Mouse (Mus musculus) embryo, embryonic 9.5 days (tissue): ENCODE results near the gene Clasp1.
"Not testable (repeated sequence)": the region's sequence is repeated elsewhere in the genome, so short reads cannot be mapped to it uniquely, and the experiment has no call there.

Experiments used
- DNase-seq: peaks from one replicate; pipeline ENCODE4 v3.0.0-alpha.2; 2017; ENCODE audit errors: extremely low spot score

Clasp1 gene

DNA sequence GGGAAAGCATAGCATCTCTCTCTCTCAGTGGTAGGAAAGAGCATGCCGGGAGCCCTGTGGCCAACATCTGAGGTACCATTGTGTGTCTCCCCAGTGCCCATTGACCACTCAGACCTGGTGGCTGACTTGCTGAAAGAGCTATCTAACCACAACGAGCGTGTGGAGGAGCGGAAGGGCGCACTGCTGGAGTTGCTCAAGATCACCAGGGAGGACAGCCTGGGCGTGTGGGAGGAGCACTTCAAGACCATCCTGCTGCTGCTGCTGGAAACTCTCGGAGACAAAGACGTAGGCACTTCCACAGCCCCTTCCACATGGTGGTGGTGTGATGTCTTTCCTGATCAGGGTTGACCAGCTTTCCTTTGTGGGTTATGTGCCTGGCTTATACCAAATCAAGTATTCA lies 192.3 kb downstream of the Clasp1 start:
- no peak for DNase-seq

- peak; percentile 4 for DNase-seq
Measured at GRCm38 (mm10) chr1:118589721-118590120, 200.9 kb downstream of the Clasp1 start.

DNA sequence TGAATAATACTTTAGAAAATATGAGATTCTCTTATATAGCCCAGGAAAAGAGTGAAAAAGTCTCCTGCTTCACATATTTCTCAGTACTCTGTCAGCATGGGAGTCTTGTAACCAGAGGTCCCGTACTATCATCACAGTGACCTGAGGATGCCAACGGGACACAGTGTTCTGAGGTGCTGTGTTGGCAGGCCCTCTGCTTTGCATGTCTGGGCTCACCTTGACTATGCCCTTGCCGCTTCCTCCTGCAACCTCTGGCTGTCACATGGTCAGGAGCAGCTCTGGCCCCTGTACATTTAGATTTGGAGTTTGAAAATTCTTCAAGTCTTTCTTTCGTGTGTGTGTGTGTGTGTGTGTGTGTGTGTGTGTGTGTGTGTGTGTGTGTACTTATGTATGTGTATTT lies 204.1 kb downstream of the Clasp1 start:
- no peak for DNase-seq

GRCm38 (mm10) chr1:118595395-118595794 lies 206.5 kb downstream of the Clasp1 start:
- no peak for DNase-seq

DNA sequence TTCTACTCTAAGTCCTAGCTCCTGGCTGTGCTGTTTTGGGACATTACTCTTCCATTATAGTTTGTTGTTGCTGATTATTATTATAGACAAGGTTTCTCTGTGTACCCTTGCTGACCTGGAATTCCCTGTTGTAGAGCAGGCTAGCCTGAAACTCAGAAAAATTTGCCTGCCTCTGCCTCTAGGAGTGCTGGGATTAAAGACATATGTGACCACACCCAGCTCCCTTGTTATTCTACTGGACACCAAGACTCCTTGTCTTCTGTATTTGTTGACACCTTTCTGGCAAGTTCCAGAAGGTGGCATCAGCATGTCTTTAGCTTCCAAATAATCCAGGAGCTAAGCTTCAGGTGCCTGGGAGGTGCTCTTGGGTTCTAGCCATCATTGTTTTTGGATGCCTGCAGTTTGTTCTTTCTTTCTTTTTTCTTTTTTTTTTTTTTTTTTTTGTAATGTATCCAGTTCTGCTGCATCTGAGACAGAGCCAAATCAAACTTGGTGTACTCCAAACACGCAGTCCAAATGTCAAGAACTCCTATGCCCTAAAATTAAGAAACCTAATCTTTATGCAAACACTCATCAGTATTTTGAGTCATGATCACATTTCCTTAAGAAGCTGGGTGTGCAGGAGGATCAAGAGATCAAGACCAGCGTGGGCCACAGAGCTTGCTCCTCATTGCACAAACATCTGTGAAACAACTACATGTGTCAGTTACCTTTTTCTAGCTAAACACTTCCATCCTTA lies 208.8 kb downstream of the Clasp1 start:
- DNase-seq: no peak

DNA sequence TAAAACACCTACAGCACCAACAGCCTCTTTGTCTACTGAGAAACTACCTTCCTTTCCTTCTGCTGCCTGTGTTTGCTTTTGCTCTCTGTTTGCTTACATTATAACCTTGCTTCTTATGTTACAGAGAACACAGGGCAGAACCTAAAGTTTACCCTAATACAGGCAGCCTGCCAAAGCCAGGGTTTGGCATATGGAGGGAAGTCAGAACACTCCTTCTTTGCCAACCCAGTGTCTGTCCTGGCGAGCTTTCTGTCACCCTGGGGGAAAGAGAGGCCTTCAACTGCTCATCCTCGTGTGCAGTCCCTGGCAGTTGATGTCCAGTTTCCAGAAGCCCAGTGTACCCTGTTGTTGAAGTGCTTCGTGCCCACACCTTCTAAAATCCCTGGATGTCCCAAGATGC lies 209.5 kb downstream of the Clasp1 start:
- DNase-seq: no peak

DNA sequence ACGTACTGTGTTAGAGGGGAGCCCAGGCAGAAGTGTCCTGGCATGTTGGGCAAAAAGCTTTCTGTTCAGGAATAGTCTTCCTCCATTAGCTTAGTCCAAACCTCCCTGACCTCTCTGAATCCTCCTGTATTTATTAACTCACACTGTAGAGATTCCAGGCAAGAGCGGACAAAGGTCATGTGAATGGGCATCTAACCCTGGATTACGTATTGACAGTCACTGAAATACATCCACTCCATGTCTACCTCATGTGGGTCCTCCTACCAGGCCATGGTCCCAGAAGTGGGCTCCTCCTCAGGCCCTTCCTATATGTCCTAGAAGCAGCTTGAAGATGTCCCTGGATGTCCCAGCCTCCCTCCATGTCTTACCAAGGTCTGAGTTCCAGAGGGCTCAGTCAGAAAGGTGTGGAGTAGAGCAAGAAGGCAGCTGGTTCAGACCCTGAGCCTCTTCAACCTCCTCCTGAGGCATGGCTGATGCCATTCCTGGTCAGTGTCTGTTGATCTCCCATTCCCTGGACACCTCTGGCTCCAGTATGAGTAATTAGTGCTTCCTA lies 224.8 kb downstream of the Clasp1 start:
- DNase-seq: no peak

DNA sequence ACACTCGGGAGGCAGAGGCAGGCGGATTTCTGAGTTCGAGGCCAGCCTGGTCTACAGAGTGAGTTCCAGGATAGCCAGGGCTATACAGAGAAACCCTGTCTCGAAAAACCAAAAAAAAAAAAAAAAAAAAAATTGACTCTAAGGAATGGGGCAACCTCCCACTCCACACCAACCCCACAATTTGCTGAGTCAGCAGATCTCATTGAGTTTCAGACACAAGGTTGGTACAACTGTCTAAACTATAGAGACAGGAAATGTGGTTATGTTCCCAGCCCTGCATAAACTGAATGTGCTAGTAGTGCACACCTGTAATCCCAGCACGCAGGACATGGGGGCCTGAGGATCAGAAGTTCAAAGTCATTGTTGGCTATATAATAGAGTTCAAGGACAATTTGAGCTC lies 232.2 kb downstream of the Clasp1 start:
- not testable (repeated sequence) for DNase-seq

- DNase-seq: no peak
Measured at GRCm38 (mm10) chr1:118622857-118623256, 234.0 kb downstream of the Clasp1 start.

DNA sequence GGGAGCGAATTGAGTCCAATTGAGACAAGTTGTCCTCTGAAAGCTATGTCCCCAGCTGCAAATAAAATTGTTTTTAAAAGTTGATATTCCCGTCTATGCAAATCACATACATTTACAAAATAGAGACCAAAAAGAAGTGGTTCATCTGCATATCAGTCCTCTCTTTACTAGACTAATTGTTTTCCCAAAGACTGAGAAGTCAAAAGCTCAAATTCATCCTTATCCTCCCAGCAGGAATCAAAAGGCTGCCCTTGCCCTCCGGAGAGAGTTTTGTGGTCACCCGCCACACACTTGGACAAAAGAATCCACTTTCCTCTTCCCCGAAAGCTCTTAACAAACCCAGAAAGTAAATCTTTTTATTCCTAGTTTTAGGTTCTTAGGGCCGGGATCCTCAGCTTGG lies 236.6 kb downstream of the Clasp1 start:
- DNase-seq: no peak

DNA sequence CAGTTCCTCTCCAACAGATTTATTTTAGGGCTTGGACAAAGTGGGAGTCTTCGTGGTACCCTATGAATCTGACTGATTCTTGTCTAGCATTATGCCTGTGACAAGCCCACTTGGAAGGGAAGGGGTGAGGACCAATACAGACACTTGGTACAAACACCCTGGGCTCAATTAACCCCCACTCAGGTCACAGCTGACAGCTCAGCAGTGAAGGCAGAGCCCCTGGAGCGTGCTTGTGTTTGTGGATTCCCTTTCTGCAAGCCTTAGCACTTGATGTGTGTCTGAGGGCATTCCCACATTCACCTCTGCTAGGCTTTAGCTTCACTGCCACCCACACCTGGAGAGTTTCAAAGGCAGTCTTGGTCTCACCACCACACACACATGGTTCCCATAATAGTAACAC lies 237.1 kb downstream of the Clasp1 start:
- no peak for DNase-seq

DNA sequence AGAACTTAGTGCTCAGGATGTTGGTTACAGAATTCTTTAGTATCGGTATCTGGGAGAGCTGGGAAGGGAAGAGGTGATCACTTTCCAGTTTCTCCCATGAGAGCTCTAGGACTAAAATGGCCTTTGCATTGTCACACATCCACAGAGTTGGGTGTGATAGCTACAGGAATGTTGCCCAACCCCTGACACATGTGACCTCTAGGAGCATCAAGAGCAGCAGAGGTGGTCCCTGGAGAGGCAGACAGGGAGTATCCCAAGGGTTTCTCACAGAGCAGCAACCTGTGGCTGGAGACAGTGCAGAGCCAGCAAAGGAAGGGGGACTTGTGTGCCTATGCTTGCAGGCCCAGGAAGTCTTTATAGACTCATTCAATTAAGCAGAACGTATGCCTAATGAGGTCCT lies 237.6 kb downstream of the Clasp1 start:
- DNase-seq: no peak

- DNase-seq: peak; percentile 68
Measured at GRCm38 (mm10) chr1:118627781-118628464, 239.1 kb downstream of the Clasp1 start, which contains the start of gene Tfcp2l1. Gene Tfcp2l1, plus strand, starts transcription at chr1:118627945.

- DNase-seq: no peak
Measured at GRCm38 (mm10) chr1:118633415-118633980, 244.6 kb downstream of the Clasp1 start.

GRCm38 (mm10) chr1:118642296-118642999 lies 253.6 kb downstream of the Clasp1 start:
- DNase-seq: no peak

DNA sequence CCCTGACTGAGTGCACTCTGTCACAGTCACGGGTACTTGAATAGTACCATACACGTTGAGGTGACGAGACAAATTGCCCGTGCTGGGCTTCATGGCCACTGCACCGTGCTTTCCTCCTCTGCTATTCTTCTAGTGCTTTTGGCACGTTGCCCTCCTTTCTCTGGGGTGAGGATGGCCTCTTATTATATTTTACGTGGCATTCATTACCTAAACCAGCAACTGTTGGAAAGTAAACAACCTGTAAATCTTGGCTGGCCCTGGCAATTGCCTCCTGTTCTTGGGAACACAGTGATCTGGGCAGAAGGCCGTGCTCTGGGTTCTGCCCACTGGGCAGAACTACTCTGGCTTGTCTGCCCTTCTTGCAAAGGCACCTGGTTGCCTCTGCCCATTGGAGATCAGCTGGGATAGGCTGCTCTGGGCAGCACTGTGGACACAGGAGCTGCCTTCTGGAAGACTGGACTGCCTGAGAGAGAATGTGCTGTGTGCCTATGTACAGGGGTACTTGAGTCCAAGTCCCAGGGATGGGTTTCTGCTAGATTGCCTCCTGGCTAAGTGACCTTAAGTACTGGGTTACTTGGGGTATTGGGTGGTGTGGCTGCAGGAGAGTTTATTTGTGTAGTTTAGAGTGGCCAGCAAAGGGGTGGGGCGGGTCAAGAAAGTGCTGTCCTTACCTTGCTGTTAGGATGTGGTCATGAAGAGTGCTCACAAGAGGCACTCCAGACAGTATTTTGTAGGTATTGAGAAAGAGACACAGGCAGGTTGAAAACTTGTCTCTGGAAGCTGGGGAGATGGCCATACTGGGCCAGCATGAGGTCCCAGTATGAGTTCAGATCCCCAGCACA lies 254.5 kb downstream of the Clasp1 start:
- no peak for DNase-seq

- no peak for DNase-seq
Measured at GRCm38 (mm10) chr1:118645701-118646100, 256.8 kb downstream of the Clasp1 start.

GRCm38 (mm10) chr1:118648015-118648414 lies 259.2 kb downstream of the Clasp1 start:
- no peak for DNase-seq

GRCm38 (mm10) chr1:118649933-118650770 lies 261.3 kb downstream of the Clasp1 start:
- DNase-seq: no peak

GRCm38 (mm10) chr1:118650771-118651080 lies 261.9 kb downstream of the Clasp1 start:
- no peak for DNase-seq
